Comparison of ENCODE assay signal across 18 mouse cellular contexts in the genomic region with DNA sequence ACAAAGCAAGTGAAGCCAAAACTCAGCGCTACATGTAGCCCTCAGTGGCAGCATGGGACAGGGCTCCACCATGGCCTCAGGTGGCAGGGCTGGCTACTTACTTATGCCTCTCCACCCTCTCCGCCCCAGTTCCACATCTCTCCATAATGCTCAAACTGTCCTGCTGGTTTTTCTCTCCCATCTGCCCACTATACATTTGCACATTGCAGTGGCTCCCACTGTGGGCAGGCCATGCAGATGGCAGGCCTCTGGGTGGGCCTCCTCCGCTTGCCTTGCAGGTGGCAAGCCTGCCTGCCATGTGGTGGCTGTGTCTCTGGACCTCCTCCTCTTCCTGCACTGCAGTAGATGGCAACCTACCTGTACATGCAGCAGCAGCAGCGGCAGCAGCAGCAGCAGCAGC. TPM values are rescaled to one million over a fixed set of nuclear protein-coding genes. Genes with fewer than 3 reads are reported as not detected.
"Had no signal": no experiment of that assay in that cellular context is flagged by ENCODE, and none has a peak within 500 bp of the region (broad histone marks: within the 10 kb centered on the region; RNA-seq: fewer than 3 reads in every experiment).

No protein-coding gene starts in this region.

- DNase-seq: kidney, adult 2 months; kidney, postnatal 25 days; layer of hippocampus, postnatal 36 days; liver, postnatal 0 days; lung, embryonic 14.5 days; retina, postnatal 1 day; right cerebral cortex, postnatal 14 days; thymus, adult 18-20 months; thymus, postnatal 36 days had no signal

- ATAC-seq: intestine, postnatal 0 days; liver, postnatal 0 days; lung, postnatal 0 days; midbrain, embryonic 13.5 days; midbrain, embryonic 16.5 days had no signal

RNA-seq across cellular contexts. Expression of a gene that starts 23.4 kb away (rescaled TPM):
- total RNA-seq: megakaryocyte, adult 5-6 weeks; monocyte, adult 5-6 weeks; neutrophil, adult 5-6 weeks had no signal
- polyA plus RNA-seq: liver, embryonic 14.5 days; liver, postnatal 0 days; macrophage had no signal
